Mouse (Mus musculus) kidney, adult 18-20 months (tissue): ENCODE data around the gene Cyp4a31.
"Not testable (repeated sequence)": the region's sequence is repeated elsewhere in the genome, so short reads cannot be mapped to it uniquely, and the experiment has no call there.

Experiments used
- DNase-seq: peaks from one replicate; pipeline ENCODE4 v3.0.0; 2021

Gene Cyp4a31

DNA sequence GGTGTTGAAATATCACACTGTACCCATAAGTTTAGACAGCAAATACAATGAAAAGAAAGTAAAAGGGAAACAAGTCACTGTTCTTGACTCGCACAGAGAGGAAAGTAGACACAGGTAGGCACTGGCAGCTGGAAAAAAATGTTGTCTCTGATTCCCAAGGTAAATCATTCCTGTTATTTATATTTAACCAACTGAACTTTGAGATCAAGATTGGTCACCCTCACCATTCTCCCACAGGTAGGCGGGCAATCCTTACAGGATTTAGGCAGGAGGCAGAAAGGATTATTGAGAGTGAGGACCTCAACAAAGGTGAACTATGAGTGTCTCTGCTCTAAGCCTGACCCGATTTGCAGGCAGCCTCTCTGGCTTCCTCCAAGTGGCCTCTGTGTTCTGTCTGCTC is at the start of gene Cyp4a31:
Gene Cyp4a31 (plus strand): TSS at position 249 of the 400 bp plus-strand sequence.
- no peak for DNase-seq

DNA sequence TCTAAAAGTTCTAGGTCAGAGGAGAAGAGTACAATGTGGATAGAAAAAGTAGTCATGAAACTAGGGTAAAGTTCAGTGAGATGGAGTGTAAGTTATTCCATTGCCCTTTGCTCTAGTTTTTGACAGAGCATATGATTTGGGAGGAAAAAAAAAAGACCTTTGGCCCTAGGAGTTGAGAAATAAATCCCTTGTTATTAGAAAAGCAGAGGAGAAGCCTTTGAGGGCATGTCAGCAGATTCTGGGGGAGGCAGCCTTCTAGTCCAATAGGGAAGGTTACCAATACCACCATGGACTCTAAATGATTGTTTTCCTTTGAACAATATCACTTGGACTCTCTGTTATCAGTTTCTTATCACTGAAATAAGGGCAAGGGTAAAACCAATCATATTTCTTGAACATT is 49.5 kb upstream of the Cyp4a31 start:
- DNase-seq, result not testable (repeated sequence)

DNA sequence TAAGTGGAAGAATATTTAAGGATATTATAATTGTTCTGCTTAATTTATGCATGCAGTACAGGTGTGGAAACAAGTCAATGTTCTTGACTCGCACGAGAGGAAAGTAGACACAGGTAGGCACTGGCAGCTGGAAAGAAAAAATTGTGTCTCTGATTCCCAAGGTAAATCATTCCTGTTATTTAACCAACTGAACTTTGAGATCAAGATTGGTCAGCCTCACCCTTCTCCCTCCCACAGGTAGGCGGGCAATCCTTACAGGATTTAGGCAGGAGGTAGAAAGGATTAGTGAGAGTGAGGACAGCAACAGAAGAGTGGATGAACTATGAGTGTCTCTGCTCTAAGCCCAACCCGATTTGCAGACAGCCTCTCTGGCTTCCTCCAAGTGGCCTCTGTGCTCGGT is 45.4 kb upstream of the Cyp4a31 start, which contains the start of gene Cyp4a10:
Gene Cyp4a10 (plus strand): TSS at position 265 of the 400 bp plus-strand sequence.
- not testable (repeated sequence) for DNase-seq

DNA sequence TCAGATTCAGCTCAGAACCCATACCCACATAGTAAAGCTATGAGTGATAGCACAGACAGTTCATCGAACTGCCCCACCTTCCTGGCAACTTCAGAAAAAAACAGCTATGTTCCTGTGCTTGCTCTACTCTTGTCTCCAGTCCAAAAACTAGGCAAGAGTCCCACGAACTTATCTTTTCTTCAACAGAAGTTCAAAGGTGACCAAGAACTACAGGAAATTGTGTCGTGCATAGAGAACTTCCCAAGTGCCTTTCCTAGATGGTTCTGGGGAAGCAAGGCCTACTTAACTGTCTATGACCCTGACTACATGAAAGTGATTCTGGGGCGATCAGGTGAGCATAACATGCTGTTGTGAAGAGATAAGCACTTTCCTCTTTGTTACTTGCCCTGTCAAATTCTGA is 44.0 kb upstream of the Cyp4a31 start:
- DNase-seq, result no peak

GRCm38 (mm10) chr4:115521766-115522165 is 41.7 kb upstream of the Cyp4a31 start:
- DNase-seq, result no peak

- DNase-seq, result no peak
These were observed 18.3 kb upstream of the Cyp4a31 start for GRCm38 (mm10) chr4:115545101-115545500.

DNA sequence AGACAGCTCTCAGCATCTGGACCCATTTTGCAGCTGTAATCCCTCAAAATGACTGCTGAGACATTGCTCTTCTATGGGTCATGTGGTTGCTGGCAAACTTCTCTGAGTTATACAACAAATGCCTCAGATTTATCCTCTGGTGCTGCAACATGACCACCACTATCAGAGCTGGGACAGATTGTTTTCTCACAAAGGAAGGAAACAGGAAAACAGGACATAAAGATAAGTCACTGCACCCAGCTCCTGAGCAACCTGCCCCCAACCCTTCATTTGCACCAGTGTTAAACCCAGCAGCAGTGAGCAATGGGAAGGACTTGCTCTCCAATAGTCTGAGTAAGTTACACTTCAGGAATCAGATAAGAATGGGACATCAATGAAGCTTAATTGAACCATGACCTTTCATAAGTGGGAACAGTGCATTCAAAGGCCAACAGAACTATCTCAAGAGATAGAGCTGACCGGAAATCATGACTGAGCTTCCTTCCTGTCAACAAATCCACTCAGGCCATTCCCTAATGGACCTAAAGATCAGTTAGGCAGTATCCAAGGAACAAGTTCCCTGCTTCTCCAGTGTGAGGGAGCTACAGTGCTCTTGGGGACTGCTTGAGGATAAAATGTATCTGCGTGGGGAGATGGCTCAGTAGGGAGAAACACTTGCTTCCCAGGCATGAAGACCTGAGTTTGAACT is 17.2 kb upstream of the Cyp4a31 start:
- no peak for DNase-seq

DNA sequence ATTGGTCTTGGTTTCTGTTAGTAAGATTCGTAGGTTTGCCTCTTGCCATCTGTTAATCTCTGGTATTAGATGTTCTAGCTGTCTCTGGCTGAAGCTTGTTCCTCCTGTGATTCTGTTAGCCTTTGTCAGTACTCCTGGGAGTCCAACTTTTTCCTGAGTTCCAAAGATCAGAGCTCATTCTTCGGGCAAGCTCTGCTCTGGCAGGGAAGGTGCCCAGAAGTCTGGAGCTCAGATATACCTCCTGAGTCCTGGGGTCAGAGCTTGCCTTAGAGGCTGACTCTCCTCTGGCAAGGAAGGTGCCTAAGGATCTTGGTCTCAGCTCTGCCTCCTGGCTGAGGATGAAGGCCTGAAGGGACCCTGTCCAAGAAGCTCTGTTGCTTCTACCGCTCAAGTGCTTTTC is 10.7 kb upstream of the Cyp4a31 start:
- DNase-seq, result no peak

GRCm38 (mm10) chr4:115555513-115555912 is 7.9 kb upstream of the Cyp4a31 start:
- DNase-seq, result no peak

DNA sequence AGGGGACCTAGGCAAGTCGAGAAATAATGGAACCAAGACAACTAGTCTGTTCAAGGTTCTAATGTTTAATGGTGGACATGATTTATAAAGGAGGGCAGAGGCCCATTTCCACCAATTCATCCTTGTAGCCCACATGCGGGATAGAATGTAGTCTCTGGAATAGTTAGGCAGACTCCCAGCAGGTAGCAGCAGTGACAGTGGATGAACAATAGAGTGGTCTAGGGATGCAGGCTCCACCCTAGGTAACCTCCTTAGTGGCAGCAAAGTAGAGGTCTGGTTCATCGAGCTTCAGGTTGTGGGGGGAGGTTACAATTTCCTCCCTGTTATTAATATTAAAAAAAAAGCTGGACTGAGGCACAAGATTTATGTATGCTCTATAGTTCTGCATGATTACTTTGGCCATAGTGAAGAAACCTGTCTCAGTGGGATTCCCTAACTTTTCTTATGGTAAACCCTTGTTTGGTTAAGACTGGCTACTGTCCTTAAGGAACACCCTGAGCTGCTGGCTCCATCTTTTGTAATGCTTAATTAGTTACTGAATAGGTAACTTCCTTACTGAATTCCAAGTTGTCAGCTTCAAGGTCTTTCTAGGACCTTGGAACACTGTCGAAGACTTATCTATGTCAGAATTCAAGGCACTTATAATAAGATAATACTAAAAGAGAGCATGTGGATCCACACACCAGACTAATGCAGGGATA is 5.4 kb upstream of the Cyp4a31 start:
- no peak for DNase-seq

GRCm38 (mm10) chr4:115561236-115561635 is 2.2 kb upstream of the Cyp4a31 start:
- DNase-seq, result not testable (repeated sequence)

GRCm38 (mm10) chr4:115564469-115565225 is 1.2 kb downstream of the Cyp4a31 start:
- DNase-seq, result not testable (repeated sequence)

DNA sequence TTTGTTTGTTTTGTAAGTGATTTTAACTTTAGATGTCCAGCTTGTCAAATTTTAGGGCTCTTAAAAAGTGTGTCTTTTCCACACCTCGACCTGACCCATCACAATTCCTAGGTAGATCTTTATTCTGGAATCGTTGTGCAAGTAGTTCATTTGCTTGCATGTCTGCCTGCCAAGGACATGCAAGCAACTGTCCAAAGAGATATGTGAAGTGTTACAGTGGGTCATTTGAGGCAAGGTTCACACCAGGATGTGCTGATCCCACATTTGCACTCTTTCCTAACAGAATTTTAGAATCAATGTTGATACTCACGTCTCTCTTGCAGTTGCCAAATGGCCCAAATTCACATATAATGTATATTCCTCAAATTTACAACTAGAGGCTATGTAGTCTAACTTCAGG is 11.8 kb downstream of the Cyp4a31 start:
- no peak for DNase-seq

- DNase-seq, result no peak
These were observed 12.3 kb downstream of the Cyp4a31 start for GRCm38 (mm10) chr4:115575776-115576175.

GRCm38 (mm10) chr4:115583036-115583435 is 19.6 kb downstream of the Cyp4a31 start:
- no peak for DNase-seq

DNA sequence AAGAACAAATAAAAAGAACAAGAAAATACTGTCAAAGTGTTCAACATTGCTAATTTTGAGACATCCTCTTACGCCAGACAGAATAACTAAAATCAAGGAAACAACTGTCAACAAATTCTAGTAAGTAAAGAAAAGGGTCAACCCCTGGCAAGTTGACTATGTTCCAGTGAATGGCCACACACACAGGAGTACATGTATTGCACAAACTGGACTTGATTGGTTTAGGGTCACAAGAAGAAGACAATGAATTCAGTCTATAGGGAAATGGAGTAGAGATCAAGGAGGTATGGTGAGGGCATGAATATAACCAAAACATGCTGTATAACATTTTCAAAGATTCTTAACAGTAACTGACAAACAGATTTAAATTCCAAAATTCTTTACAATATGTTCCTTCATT is 32.9 kb downstream of the Cyp4a31 start:
- no peak for DNase-seq

DNA sequence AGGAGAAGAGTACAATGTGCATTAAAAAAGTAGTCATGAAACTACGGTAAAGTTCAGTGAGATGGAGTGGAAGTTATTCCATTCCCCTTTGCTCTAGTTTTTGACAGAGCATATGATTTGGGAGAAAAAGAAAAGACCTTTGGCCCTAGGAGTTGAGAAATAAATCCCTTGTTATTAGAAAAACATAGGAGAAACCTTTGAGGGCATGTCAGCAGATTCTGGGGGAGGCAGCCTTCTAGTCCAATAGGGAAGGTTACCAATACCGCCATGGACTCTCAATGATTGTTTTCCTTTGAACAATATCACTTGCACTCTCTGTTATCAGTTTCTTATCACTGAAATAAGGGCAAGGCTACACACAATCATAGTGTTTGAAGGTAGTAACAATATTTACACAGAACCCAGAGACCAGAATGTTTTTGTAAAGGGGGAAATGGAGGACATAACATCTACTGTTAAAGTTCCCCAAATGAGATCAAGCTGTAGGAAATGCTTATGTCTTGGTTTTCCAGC is 33.4 kb downstream of the Cyp4a31 start:
- no peak for DNase-seq

DNA sequence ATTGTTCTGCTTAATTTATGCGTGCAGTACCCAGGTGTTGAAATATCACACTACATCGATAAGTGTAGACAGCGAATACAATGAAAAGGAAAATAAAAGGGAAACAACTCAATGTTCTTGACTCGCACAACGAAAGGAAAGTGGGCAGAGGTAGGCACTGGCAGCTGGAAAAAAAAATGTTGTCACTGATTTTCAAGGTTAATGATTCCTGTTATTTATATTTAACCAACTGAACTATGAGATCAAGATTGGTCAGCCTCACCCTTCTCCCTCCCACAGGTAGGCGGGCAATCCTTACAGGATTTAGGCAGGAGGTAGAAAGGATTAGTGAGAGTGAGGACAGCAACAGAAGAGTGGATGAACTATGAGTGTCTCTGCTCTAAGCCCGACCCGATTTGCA is 37.2 kb downstream of the Cyp4a31 start, which contains the start of gene Cyp4a32:
Gene Cyp4a32 (plus strand): TSS at position 359 of the 400 bp plus-strand sequence.
- DNase-seq, result not testable (repeated sequence)

- DNase-seq, result no peak
These were observed 50.6 kb downstream of the Cyp4a31 start for GRCm38 (mm10) chr4:115614005-115614404.

- DNase-seq, result not testable (repeated sequence)
These were observed 62.1 kb downstream of the Cyp4a31 start for GRCm38 (mm10) chr4:115625560-115625959.
